Mouse (Mus musculus): ENCODE measurements at regions not wholly inside any gene's neighbourhood (a gene's known extent, or its start where the extent isn't known, plus 50 kb on each side); places are given as distances from the start of the nearest gene placed in this dataset.

- TF ChIP-seq POLR2A (IDR thresholded peaks at IDR 0.05; ENCODE audit: low read depth, low read length) (no peak), CTCF (IDR thresholded peaks at IDR 0.05; ENCODE audit: borderline replicate concordance, insufficient read depth, low read length) (no peak)
These were observed 127.8 kb downstream of the Cavin4 start for GRCm38 (mm10) chr4:48791096-48791495.
